Mouse (Mus musculus) midbrain, postnatal 0 days (tissue): ENCODE measurements around the gene Pnmal2. TPM values are rescaled to one million over a fixed set of nuclear protein-coding genes. Genes with fewer than 3 reads are reported as not detected.

Experiments
- ATAC-seq: fragments of 200-750 bp; cut with Nextera tagmentation; 2 replicates; pipeline ENCODE4 v1.8.0; 2017; ENCODE audit warnings: moderate number of reproducible peaks, mild to moderate bottlenecking, moderate TSS enrichment, moderate library complexity; ENCODE audit not compliant: low FRiP score
- DNase-seq: peaks from one replicate; pipeline ENCODE4 v3.0.0-alpha.2; 2015; ENCODE audit warnings: low spot score
- H3K27ac ChIP-seq: fragments of 300-500 bp; sonication (generic); 2 replicates; pipeline ENCODE4 v1.5.1; 2014; ENCODE audit warnings: low read depth, mild to moderate bottlenecking, low read length, mixed read lengths
- H3K27me3 ChIP-seq: fragments of 300-500 bp; sonication (generic); 2 replicates; pipeline ENCODE4 v1.6.1; 2014; ENCODE audit warnings: low read length, control low read depth, mixed read lengths; ENCODE audit not compliant: insufficient read depth
- H3K36me3 ChIP-seq: fragments of 300-500 bp; sonication (generic); 2 replicates; pipeline ENCODE4 v1.6.1; 2014; ENCODE audit warnings: low read length, control low read depth, mixed read lengths; ENCODE audit not compliant: insufficient read depth
- H3K4me1 ChIP-seq: fragments of 300-500 bp; sonication (generic); 2 replicates; pipeline ENCODE4 v1.6.1; 2014; ENCODE audit warnings: mild to moderate bottlenecking, control low read depth, antibody characterized with exemption, low read length, mixed read lengths; ENCODE audit not compliant: insufficient read depth
- H3K4me2 ChIP-seq: fragments of 300-500 bp; sonication (generic); 2 replicates; pipeline ENCODE4 v1.6.1; 2014; ENCODE audit warnings: low read depth, mild to moderate bottlenecking, low read length, mixed read lengths; ENCODE audit not compliant: poor library complexity, severe bottlenecking
- H3K4me3 ChIP-seq: fragments of 300-500 bp; sonication (generic); 2 replicates; pipeline ENCODE4 v1.5.1; 2014; ENCODE audit warnings: low read depth, mild to moderate bottlenecking, low read length, moderate library complexity
- H3K9ac ChIP-seq: fragments of 300-500 bp; sonication (generic); replicated peaks from 2 replicates; pipeline ENCODE4 v1.6.1; 2014; ENCODE audit warnings: mild to moderate bottlenecking, low read length, moderate library complexity, mixed read lengths; ENCODE audit not compliant: poor library complexity, severe bottlenecking
- H3K9me3 ChIP-seq: fragments of 300-500 bp; sonication (generic); 2 replicates; pipeline ENCODE4 v1.6.1; 2016; ENCODE audit warnings: low read length, control low read depth
- CTCF ChIP-seq: IDR thresholded peaks from 2 replicates; pipeline ENCODE4 v1.5.1; 2016; ENCODE audit warnings: antibody characterized with exemption, mild to moderate bottlenecking
- WGBS: fragments of 180-500 bp; shearing (Covaris S2); extraction: QIAGEN DNeasy Blood & Tissue Kit; methylation state at CpG from one replicate; pipeline ENCODE4 v1.1.7; 2014; 5-methylcytosine and 5-hydroxymethylcytosine counted together
- polyA plus RNA-seq: library from polyadenylated mRNA; unstranded; fragments of >200 nt; fragmentation: Nextera tagmentation; extraction: Ambion mirVana; gene quantifications from 2 replicates; pipeline ENCODE4 v1.2.1, GENCODE M21; 2015
- total RNA-seq: library from RNA; depleted of rRNA; stranded (reverse); fragments of >200 nt; gene quantifications from 2 replicates; pipeline ENCODE4 v1.2.3, GENCODE M21; 2014

Pnmal2 gene
- total and polyA plus RNA-seq, 2 experiments from 2014 or later: 155 to 187 TPM

- H3K4me3 ChIP-seq: no peak overlapping the region
- no peak overlapping the region for H3K27ac ChIP-seq
- no peak overlapping the region for H3K4me2 ChIP-seq
- no peak overlapping the region for H3K9ac ChIP-seq
- TF ChIP-seq CTCF: no peak
- ATAC-seq (no peak), DNase-seq (no peak)
- H3K4me1 ChIP-seq: no peaks in the 10 kb centered on the region
- H3K36me3 ChIP-seq: no peaks in the 10 kb centered on the region
- H3K9me3 ChIP-seq: no peaks in the 10 kb centered on the region
- H3K27me3 ChIP-seq: no peaks in the 10 kb centered on the region
- 69% methylated on average over 9 of the region's 9 CpGs for WGBS
Measured at GRCm38 (mm10) chr7:16905491-16906021, 38.9 kb upstream of the Pnmal2 start.

GRCm38 (mm10) chr7:16906281-16906680 is 38.2 kb upstream of the Pnmal2 start, which contains the start of gene Ptgir:
Ptgir (plus strand) TSS chr7:16906490.
- Histone ChIP-seq H3K9me3 (no peaks in the 10 kb centered on the region), H3K4me2 (no peak within 1 kb of the TSS), H3K4me3 (no peak within 1 kb of the TSS), H3K9ac (no peak within 1 kb of the TSS), H3K27ac (no peak within 1 kb of the TSS), H3K4me1 (no peaks in the 10 kb centered on the region), H3K27me3 (no peaks in the 10 kb centered on the region), H3K36me3 (no peaks in the 10 kb centered on the region)
- WGBS: 27% methylated on average over 6 of the region's 6 CpGs
- DNase-seq (no peak), ATAC-seq (no peak)
- TF ChIP-seq CTCF: no peak

- 95% methylated on average over 41 of the region's 41 CpGs for WGBS
- no peak for TF ChIP-seq CTCF
- DNase-seq (no peak), ATAC-seq (no peak)
- Histone ChIP-seq H3K4me1 (no peaks in the 10 kb centered on the region), H3K4me3 (no peak overlapping the region), H3K27ac (no peak overlapping the region), H3K36me3 (no peaks in the 10 kb centered on the region), H3K4me2 (no peak overlapping the region), H3K27me3 (no peaks in the 10 kb centered on the region), H3K9ac (no peak overlapping the region), H3K9me3 (no peaks in the 10 kb centered on the region)
Measured at GRCm38 (mm10) chr7:16906889-16907559, 37.5 kb upstream of the Pnmal2 start.

- WGBS: 78% methylated on average over 7 of the region's 7 CpGs
- no peaks in the 10 kb centered on the region for H3K27me3 ChIP-seq
- DNase-seq (no peak), ATAC-seq (no peak)
- no peak for TF ChIP-seq CTCF
- H3K4me3 ChIP-seq: no peak overlapping the region
- no peak overlapping the region for H3K4me2 ChIP-seq
- no peak overlapping the region for H3K27ac ChIP-seq
- H3K9ac ChIP-seq: no peak overlapping the region
- H3K4me1 ChIP-seq: no peaks in the 10 kb centered on the region
- H3K9me3 ChIP-seq: no peaks in the 10 kb centered on the region
- H3K36me3 ChIP-seq: no peaks in the 10 kb centered on the region
Measured at GRCm38 (mm10) chr7:16907842-16908241, 36.6 kb upstream of the Pnmal2 start.

- no peak for TF ChIP-seq CTCF
- 49% methylated on average over 11 of the region's 11 CpGs for WGBS
- no peak for ATAC-seq
Measured at GRCm38 (mm10) chr7:16908367-16908766, 36.1 kb upstream of the Pnmal2 start.

GRCm38 (mm10) chr7:16908859-16909258 is 35.6 kb upstream of the Pnmal2 start:
- ATAC-seq (no peak), DNase-seq (no peak)
- Histone ChIP-seq H3K4me1 (no peaks in the 10 kb centered on the region), H3K27ac (no peak overlapping the region), H3K9ac (no peak overlapping the region), H3K4me2 (no peak overlapping the region), H3K36me3 (no peaks in the 10 kb centered on the region; the same call in 1 of the 2 replicates), H3K4me3 (no peak overlapping the region), H3K27me3 (no peaks in the 10 kb centered on the region), H3K9me3 (no peaks in the 10 kb centered on the region)
- TF ChIP-seq CTCF: no peak
- 64% methylated on average over 11 of the region's 11 CpGs for WGBS

More at GRCm38 (mm10) chr7:16908367-16908766, 36.1 kb upstream of the Pnmal2 start:
- DNase-seq: no peak
- Histone ChIP-seq H3K4me3 (no peak overlapping the region), H3K4me1 (no peaks in the 10 kb centered on the region), H3K36me3 (no peaks in the 10 kb centered on the region), H3K4me2 (no peak overlapping the region), H3K27me3 (no peaks in the 10 kb centered on the region), H3K9me3 (no peaks in the 10 kb centered on the region), H3K27ac (no peak overlapping the region), H3K9ac (no peak overlapping the region)
